Comparison of ENCODE assay signal across 11 mouse cellular contexts in the genomic region with DNA sequence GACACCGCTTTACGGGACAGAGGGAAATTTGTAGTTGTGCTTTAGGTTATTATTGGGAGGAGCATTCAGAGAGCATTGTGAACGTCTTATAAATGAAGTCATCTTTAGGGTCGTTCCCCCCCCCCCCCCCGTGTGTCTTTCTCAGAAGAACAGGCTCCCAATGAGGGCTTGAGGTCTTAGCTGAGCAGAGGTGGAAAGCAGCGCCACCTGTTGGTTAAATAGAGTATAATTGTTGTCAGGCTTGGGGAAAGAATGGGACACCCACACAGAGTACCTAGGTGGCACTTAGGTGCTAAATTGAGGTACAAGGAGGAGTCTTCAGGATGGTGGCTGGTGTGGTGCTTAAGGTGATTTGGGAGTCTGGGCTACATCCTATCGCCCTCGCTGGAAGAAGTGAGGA. TPM values are rescaled to one million over a fixed set of nuclear protein-coding genes. Genes with fewer than 3 reads are reported as not detected.
DNase-seq lines count a peak whose midpoint lies in the region; ATAC-seq and TF ChIP-seq lines count a peak whose summit lies in the region.
"Had no signal": no experiment of that assay in that cellular context is flagged by ENCODE, and none has a peak within 500 bp of the region (broad histone marks: within the 10 kb centered on the region; RNA-seq: fewer than 3 reads in every experiment).

No protein-coding gene starts in this region.

- no peak overlapping the region for H3K9ac ChIP-seq in midbrain, embryonic 16.5 days (ENCODE audit: low read depth, low read length)
- no peak overlapping the region for H3K9ac ChIP-seq in stomach, postnatal 0 days (ENCODE audit: low read length)

- 39% methylated on average over 8 of the region's 8 CpGs for WGBS in midbrain, embryonic 10.5 days
- WGBS in midbrain, embryonic 16.5 days = 32% methylated on average over 8 of the region's 8 CpGs
- WGBS in stomach, postnatal 0 days = 36% methylated on average over 7 of the region's 8 CpGs

- intact Hi-C loops in left cerebral cortex, postnatal 4 days (cut with DNase I) = loop anchor here (5.0 kb wide), 1 partner anchor 69 kb away; no protein-coding TSS in a partner anchor

- H3K27me3 ChIP-seq in midbrain, embryonic 10.5 days (ENCODE audit: low read depth, poor library complexity, severe bottlenecking) = peaks cover 51% of the 10 kb centered on the region
- peaks cover 9% of the 10 kb centered on the region for H3K27me3 ChIP-seq in midbrain, embryonic 16.5 days (ENCODE audit: control insufficient read depth, insufficient read depth, low read depth, low read length)
- no peaks in the 10 kb centered on the region for H3K27me3 ChIP-seq in stomach, postnatal 0 days (ENCODE audit: control insufficient read depth, insufficient read depth, low read length)

- H3K9me3 ChIP-seq in midbrain, embryonic 10.5 days (replicated peaks) = peaks cover 7% of the 10 kb centered on the region
- no peaks in the 10 kb centered on the region for H3K9me3 ChIP-seq in midbrain, embryonic 16.5 days (replicated peaks; ENCODE audit: control insufficient read depth, low read length, poor library complexity, severe bottlenecking)
- no peaks in the 10 kb centered on the region for H3K9me3 ChIP-seq in stomach, postnatal 0 days (ENCODE audit: control insufficient read depth, low read length)

- H3K4me1 ChIP-seq in midbrain, embryonic 10.5 days = peaks cover 18% of the 10 kb centered on the region
- H3K4me1 ChIP-seq in midbrain, embryonic 16.5 days (ENCODE audit: control insufficient read depth, insufficient read depth, low read length) = no peaks in the 10 kb centered on the region
- no peaks in the 10 kb centered on the region for H3K4me1 ChIP-seq in stomach, postnatal 0 days (replicated peaks; ENCODE audit: control insufficient read depth, insufficient read depth)

- peak; percentile 64; the same call in 1 of the 2 replicates for TF ChIP-seq CTCF in brain, embryonic 14.5 days (IDR thresholded peaks at IDR 0.05; ENCODE audit: borderline replicate concordance, extremely low read depth, insufficient read depth, insufficient read length)
- peak; percentile 80 for TF ChIP-seq CTCF in stomach, postnatal 0 days (IDR thresholded peaks at IDR 0.05; ENCODE audit: low read depth)

- H3K4me3 ChIP-seq in midbrain, embryonic 10.5 days = no peak overlapping the region
- H3K4me3 ChIP-seq in midbrain, embryonic 16.5 days (ENCODE audit: low read depth, low read length) = no peak overlapping the region
- H3K4me3 ChIP-seq in stomach, postnatal 0 days (ENCODE audit: low read depth, low read length) = no peak overlapping the region
- H3K4me3 ChIP-seq: myocyte had no signal

- TF ChIP-seq POLR2A in brain, embryonic 14.5 days (IDR thresholded peaks at IDR 0.05; ENCODE audit: borderline replicate concordance, extremely low read depth, insufficient read depth, insufficient read length, poor library complexity, severe bottlenecking) = no peak

- no peak overlapping the region for H3K27ac ChIP-seq in midbrain, embryonic 10.5 days (replicated peaks)
- no peak overlapping the region for H3K27ac ChIP-seq in midbrain, embryonic 16.5 days (ENCODE audit: low read length)
- H3K27ac ChIP-seq in stomach, postnatal 0 days (replicated peaks) = no peak overlapping the region

- TF ChIP-seq EP300 in stomach, postnatal 0 days (optimal IDR thresholded peaks at IDR 0.05) = no peak

- H3K36me3 ChIP-seq in midbrain, embryonic 10.5 days = no peaks in the 10 kb centered on the region
- no peaks in the 10 kb centered on the region for H3K36me3 ChIP-seq in midbrain, embryonic 16.5 days (ENCODE audit: control insufficient read depth, insufficient read depth, low read length)
- H3K36me3 ChIP-seq in stomach, postnatal 0 days (ENCODE audit: control insufficient read depth, insufficient read depth, low read length) = no peaks in the 10 kb centered on the region

- peak; percentile 40 for DNase-seq in gastrocnemius, adult 18-20 months (ENCODE audit: low spot score)
- no peak for DNase-seq in gastrocnemius, adult 8-10 months (ENCODE audit: low spot score in 2 of 2)
- DNase-seq in midbrain, embryonic 10.5 days (ENCODE audit: low spot score) = peak; percentile 44
- DNase-seq in brain, embryonic 14.5 days (ENCODE audit: low read depth) = peak; percentile 79
- DNase-seq in left cerebral cortex, postnatal 4 days = peak; percentile 37
- DNase-seq in stomach, postnatal 0 days (ENCODE audit: low spot score) = no peak
- DNase-seq in Muller cell, postnatal 12 days (ENCODE audit: inconsistent ontology term) = no peak

- ATAC-seq in midbrain, embryonic 16.5 days = no peak
- no peak for ATAC-seq in stomach, postnatal 0 days (ENCODE audit: low FRiP score, low TSS enrichment)

- H3K4me2 ChIP-seq in midbrain, embryonic 16.5 days (ENCODE audit: low read length) = no peak overlapping the region
- no peak overlapping the region for H3K4me2 ChIP-seq in stomach, postnatal 0 days (replicated peaks; ENCODE audit: low read depth)

RNA-seq across cellular contexts. Expression of a gene that starts 14.5 kb away (rescaled TPM):
- total RNA-seq in gastrocnemius, adult 18-20 months (2021) = not detected
- total RNA-seq in gastrocnemius, adult 8-10 months (2022) = not detected
- polyA plus RNA-seq in midbrain, embryonic 10.5 days (2016; fragmentation: Nextera tagmentation; extraction: Ambion mirVana) = 33.7 and 34.4 TPM in 2 replicates
- polyA plus RNA-seq in midbrain, embryonic 16.5 days (2015; fragmentation: Nextera tagmentation; extraction: Ambion mirVana) = 2.3 and 3.2 TPM in 2 replicates
- polyA plus RNA-seq in brain, embryonic 14.5 days (2012; rRNA removed) = 10.1 and 17.1 TPM in 2 replicates
- total RNA-seq in left cerebral cortex, postnatal 4 days (2021) = not detected
- 0.06 TPM in 1 of 2 replicates, not detected in the other for polyA plus RNA-seq in stomach, postnatal 0 days (2015; fragmentation: Nextera tagmentation; extraction: Ambion mirVana)
- total RNA-seq: adrenal gland, adult 18-20 months had no signal
- polyA plus RNA-seq: intestine, embryonic 14.5 days; myocyte had no signal

RNA-seq across cellular contexts. Expression of a gene that starts 29.9 kb away (rescaled TPM):
- 10 to 100 TPM; 39.5 to 54.4 TPM for total RNA-seq in gastrocnemius, adult 18-20 months (2021)
- total RNA-seq in gastrocnemius, adult 8-10 months (2022) = 10 to 100 TPM; 21.4 to 40.0 (median 28.6) TPM
- polyA plus RNA-seq in midbrain, embryonic 10.5 days (2016; fragmentation: Nextera tagmentation; extraction: Ambion mirVana) = 5.4 and 9.3 TPM in 2 replicates
- polyA plus RNA-seq in midbrain, embryonic 16.5 days (2015; fragmentation: Nextera tagmentation; extraction: Ambion mirVana) = 12.3 and 21.0 TPM in 2 replicates
- 30.1 and 35.9 TPM in 2 replicates for polyA plus RNA-seq in brain, embryonic 14.5 days (2012; rRNA removed)
- 10 to 100 TPM; 40.6 to 40.7 TPM for total RNA-seq in left cerebral cortex, postnatal 4 days (2021)
- polyA plus RNA-seq in stomach, postnatal 0 days (2015; fragmentation: Nextera tagmentation; extraction: Ambion mirVana) = 10.1 and 10.6 TPM in 2 replicates
- polyA plus RNA-seq: myocyte had no signal

Comparison
In these comparisons a context has a peak if more than half of its experiments do, and no peak if none do; other contexts are left out.
1. DNase-seq: peak in gastrocnemius, adult 18-20 months (single experiment), midbrain, embryonic 10.5 days (single experiment), brain, embryonic 14.5 days (single experiment) and left cerebral cortex, postnatal 4 days (single experiment); none in gastrocnemius, adult 8-10 months (0 of 2), stomach, postnatal 0 days (single experiment) and Muller cell, postnatal 12 days (single experiment).